Mouse (Mus musculus) urinary bladder, postnatal 25 days (tissue): ENCODE measurements around the gene Castor2.

ENCODE experiments used
- DNase-seq: peaks from one replicate; pipeline ENCODE4 v3.0.0; 2022; ENCODE audit warnings: low spot score

The Castor2 gene

DNA sequence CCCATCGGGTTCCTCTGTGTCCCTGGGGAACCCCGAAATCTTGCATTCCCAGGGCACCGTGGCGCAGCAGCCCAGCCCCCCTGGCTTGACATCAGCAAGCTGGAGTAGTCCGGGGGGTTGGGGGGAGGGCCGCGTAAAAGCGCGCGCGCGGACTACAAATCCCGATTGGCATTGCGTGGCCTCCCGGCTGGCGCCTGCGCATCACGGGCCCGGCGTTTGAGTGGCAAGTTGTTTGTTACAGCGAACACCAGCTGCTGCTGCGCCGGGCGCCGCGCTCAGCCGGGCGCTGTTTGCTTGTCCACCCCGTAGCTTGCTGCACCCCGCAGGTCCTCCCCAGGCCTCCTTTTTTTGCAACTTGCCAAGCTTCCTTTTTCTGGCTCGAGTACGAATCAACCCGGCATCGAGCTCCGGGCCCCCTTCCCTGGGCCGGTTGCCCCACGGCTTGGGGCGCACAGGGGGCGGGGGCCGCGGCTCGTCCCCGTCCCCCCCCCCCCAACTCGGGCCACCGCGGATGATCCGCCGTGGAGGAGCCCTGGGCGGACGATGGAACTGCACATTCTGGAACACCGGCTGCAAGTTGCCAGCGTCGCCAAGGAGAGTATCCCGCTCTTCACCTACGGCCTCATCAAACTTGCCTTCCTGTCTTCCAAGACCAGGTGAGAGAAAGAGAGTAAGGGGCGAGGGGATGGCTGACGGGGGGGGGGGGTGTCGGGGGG lies at the start of gene Castor2:
TSS of gene Castor2 (plus strand) at position 216 of the 716 bp plus-strand sequence.
- peak; percentile 86 for DNase-seq

DNA sequence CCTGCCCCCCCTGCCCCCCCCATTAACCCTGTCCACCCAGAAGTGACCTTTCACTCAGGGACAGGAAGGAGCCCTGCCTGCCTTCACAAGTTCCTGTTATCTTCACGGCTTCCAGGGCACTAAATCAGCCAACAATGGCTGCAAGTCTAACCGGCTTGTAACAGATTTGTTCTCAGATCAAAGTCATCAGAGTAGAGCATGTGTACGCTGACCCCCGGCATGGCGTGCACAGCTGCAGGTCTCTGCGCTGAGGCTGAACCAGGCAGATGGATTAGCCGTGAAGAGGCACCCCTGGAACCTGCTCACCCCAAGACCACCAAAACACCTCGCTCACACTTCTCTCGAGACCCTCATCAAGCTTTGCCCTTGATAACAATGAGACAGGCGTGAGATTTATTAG lies 48.8 kb upstream of the Castor2 start:
- DNase-seq = peak; percentile 9

DNA sequence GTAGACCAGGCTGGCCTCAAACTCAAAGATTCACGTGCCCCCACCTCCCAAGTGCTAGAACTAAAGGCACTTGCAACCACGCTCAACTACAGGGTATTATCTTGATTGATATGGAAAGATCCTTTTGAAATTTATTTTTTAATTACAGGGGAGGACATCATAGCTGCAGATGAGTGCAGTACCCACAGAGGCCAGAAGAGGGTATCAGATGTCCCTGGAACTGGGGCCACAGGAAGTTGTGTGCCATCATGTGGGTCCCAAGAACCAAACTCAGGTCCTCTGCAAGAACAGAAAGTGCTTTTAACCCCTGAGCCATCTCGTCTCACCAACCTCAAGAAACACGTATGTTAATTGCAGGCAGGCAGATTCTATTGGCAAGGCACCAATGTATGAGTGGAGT lies 46.9 kb upstream of the Castor2 start:
- no peak for DNase-seq

DNA sequence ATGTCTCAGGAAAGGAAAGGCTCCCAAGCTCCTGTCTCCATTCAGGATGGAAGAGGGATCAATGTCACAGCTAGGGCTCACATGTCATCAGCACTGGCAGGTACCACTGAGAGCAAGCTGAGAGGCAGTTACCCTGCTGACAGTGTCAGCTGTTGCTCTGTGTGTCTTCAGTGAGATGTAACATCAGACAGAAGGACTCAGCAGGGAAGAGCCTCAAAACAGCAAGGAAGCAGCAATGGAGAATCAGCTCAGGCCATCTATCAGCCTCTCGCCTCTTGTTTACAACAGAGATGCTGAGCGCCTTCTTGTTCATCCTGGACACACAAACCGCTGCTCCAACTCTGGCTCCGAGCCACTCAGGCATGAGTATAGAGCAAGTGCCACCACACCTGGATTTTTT lies 45.0 kb upstream of the Castor2 start:
- DNase-seq = no peak

DNA sequence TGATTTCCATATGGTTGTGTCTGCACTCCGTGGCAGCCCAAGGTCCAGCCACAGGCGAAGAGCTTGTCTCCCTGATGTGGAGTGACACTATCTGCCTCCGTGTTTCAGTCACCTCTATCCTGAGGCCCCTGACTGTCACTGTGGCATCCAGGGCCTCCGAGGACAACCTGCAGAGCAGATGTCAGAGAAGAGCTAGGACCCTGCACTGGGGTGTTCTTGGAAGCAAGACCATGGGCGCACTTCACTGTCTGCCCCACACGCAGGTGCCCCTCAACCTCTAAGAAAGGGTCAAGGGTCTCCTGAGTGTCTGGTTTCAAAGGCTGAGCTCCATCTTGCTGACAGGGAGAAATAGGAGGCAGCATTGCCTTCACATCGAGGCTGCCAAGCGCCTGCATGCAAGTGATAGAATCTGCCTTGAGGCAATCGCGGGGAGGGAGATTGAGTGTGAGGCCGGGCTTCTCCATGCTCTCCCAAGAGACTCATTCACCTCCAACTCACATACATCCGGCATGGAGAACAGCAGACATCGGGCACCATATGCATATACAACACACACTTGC lies 40.6 kb upstream of the Castor2 start:
- no peak for DNase-seq

DNA sequence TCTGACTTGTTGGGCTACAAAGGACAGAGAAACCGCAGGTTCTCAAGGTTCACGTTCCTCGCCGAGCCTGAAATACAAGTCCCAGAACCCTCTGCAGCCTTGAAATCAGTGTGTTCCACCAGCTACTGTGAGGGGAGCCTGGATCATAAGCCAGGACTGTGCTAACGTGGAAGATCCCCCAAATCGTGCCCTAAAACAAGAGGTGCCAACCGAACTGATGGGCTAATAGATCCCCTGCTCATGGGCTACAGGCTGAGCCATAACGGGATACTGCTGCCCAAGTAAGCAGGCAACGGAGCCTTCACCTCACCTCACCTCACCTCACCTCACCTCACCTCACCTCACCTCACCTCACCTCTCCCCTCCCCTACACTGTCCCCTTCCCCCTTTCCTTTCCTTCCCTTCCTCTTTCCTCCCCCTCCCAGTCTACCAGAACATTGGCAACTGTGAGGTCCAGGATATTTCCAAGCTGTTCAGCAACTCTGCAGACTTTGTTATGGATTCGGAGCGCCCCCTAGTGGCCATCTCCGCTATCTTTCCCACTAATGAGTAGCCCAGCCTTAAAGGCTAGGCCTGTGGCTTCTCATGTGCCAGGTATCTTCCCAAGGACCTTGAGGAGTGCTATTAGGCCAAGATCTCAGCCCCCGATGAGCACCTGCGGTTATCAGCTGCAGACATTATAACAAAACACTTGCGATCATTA lies 36.0 kb upstream of the Castor2 start:
- peak; percentile 91 for DNase-seq

DNA sequence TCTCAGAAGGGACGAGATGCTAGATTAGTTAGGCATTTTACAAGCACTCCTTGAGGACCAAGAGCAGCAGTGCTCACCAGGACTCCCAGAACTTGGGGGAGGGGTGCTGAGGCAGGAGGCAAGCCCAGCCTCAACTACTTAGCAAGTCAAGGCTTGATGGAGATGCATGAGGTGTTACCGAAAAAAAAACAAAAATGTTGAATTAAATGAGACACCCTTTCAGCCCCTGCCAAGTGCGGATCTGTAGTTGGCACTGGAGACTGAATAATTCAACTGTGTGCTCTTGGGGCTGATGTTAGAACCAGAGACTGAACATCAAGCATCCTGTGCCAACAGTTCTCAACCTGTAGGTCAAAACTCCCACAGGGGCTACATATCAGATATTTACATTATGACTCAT lies 33.2 kb upstream of the Castor2 start:
- DNase-seq = no peak

DNA sequence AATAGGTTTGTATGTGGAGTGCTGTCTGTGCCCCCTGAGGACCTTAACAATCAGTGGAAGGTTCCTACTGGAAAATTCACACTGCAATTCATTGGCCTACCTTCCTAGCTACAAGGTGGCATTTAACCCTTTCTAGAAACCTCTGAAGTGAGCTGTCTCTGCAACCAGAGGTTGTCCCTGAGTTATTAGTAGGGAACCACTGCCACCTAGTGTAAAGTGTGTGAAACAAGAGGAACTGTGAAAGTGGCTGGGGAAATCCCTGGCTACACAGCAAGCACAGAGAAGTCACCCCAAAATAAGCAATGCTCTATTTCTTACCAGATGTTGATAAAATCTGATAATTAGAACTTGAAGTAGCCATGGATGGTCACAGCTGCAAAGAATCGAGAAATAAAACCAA lies 31.6 kb upstream of the Castor2 start:
- DNase-seq = no peak

DNA sequence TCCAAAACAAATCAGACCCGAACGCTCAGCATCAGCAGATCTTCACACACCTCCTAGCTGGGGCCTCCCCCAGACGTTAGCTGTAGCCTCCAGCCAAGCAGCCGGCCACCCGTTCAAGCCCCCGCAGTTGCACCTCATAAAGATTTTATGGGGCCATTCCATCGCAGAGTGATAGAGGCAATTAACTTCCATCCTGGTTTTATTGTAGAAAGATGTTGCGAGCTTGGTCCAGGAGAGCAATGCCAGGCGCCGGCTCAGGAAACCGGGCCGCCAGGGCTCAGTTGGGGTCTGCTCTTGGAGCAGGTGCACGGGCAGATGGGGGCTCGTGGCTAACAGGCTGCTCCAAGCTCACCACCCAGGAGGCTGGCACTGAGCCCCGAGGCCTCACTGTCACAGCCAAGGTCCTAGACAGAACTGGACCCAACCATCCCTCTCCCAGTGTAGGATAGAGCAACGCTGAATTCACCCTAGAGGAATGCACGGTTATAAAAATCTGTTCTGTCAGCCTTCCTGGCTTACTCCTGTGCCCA lies 25.9 kb upstream of the Castor2 start:
- no peak for DNase-seq

DNA sequence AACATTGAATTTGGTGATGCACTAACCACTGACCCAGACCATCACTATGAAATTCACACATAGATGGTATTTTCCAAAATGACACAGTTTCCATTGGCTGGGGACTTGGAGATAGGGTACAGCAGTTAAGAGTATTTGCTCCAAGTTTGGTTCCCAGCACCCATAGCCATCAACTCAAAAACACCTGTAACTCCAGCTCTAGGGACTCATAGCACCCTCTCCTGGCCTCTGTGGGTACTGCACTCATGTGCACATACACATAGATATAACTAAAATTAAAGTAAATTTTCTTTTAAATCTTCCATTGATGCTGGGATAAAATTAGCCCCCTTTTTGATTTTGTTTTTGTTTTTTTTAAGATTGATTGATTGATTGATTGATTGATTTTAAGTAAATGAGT lies 25.1 kb upstream of the Castor2 start:
- DNase-seq = no peak

DNA sequence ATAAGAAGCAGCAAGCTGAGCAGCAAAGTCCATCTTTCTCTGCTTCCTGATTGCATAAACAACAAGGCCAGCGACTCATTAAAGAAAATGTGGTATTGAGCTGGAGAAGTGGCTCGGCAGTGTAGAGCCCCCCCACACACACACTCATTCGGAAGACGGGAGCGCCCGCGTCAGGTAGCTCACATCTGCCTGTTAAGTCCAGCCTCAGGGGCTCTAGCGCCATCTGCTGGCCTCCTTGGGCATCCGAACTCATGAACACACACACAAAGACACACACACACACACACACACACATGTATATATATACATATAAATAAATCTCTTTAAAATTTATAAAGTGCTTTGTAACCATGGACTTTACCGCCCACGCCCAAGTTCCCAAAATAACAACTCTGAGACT lies 23.3 kb upstream of the Castor2 start:
- no peak for DNase-seq

DNA sequence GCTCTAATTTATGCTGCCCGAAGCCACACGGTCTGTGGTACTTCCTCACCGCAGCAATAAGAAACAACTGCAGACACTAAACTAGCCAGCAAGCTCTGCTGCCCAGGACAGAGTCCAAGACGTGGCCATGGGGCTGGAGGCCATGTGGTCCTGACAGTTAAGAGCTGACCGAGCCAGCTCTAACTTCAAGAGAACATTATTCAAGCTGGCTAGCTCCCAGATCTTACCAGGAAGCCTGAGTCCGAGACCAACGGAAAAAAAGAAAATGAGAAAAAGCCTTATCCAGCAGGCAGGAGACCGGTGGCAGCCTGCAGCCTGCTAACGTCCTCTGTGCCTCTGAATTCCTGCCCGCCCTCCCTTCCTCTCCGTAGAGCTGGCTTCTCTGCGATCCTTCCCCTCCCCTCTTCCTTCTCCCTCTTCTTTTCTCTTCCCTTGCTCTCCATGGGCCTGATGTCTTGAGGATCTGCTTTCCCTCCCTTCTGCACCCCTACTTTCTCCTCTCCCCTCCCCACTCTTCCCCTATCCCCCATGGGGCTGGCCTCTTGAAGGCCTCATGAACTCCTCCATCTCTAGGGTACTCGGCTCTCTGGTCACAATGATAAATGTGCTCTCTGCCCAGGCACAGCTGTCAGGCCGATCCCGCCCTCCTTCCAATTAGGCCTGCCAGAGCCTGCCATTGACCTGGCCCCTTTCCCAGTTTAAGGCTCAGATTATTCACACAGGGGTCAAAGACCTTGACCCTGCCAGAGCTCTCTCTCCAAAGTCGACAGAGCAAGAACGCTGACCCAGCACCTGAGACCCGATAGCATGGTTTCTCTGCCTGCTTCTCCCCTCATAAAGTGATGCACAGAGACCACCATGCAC lies 18.6 kb upstream of the Castor2 start:
- no peak for DNase-seq

DNA sequence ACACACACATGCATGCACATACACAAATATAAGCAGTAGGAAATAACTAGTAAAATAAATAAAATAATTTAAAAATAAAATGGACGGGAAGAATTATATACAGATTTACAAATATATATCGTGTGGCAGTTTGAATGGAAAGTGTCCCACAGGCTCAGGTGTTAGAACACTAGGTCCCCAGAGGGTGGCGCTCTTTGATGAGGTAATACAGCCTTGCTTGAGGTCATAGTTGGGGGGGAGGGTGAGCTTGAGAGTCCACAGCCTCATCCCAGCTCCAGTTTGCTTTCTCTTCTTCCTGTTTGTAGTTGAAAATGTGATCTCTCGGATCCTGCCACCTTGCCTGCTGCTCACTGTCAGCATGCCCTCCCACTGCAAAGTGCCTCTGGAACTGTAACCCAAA lies 14.3 kb upstream of the Castor2 start:
- no peak for DNase-seq

DNA sequence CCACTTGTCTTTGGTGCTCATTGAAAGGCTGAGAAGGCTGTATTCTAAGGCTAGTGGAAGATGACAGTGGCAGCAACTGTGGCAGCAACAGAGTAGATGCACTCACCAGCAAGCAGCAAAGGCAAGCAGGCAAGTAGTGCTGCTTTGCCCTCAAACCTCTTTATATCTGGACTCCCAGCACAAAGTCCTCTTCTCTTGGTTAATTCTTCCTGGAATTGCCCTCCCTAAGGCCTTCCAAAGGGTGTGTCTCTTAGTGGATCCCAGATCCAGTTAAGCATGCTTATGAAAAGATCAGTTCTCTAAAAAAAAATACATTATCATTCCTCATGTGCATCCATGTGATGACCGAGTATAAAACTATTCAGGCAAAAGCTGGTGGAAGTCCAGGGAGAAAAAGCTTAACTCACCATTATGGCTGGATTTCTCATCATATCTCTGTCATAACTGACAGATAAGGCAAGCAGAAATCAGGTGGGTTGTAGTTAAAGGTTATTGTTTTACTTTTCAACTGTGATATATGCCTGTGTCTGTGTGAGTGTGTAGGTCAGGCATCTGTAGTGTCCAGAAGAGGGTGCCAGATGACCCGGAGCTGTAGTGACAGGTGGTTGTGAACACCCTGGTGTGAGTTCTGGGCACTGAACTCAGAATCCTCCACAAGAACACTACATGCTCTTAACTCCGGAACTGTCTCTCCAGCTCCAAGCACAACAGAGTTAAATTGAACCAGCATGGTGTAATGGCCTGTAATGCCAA lies 13.4 kb upstream of the Castor2 start:
- no peak for DNase-seq

DNA sequence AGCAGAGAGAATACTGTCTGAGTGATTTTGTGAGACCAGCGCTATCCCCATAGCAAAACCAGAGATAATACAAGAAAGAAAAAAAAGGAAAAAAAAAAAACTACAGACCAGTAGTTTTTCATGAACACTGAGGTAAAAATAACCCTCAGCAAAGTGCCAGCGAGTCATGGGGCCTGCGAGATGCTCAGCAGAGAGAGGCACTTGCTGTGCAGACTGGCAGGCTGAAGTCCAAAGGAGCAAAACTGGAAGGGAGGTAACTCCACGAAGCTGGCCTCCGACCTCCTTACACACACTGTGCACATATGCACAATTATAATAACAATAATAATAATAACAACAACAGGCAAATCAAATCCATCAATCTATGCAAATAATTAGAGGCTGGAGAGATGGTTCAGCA lies 12.3 kb upstream of the Castor2 start:
- no peak for DNase-seq

DNA sequence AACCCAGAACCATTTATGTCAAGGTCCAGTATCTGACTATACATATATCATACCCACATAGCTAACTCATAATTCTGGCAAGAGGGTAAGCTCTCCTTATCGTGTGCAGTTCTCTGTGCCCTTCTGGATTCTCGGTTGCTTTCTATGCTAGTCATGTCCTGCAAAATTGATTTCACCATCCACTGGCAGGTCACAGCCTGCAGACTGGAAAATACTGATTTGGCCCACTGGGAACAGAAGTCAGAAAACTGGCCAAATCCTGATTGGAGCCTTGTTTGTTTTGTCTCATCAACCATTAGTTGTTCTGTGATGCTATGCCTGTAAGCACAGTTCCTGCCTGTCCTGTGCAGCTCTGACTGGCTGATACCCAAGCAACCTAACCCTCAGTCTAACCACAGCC lies 3.7 kb upstream of the Castor2 start:
- DNase-seq = no peak

DNA sequence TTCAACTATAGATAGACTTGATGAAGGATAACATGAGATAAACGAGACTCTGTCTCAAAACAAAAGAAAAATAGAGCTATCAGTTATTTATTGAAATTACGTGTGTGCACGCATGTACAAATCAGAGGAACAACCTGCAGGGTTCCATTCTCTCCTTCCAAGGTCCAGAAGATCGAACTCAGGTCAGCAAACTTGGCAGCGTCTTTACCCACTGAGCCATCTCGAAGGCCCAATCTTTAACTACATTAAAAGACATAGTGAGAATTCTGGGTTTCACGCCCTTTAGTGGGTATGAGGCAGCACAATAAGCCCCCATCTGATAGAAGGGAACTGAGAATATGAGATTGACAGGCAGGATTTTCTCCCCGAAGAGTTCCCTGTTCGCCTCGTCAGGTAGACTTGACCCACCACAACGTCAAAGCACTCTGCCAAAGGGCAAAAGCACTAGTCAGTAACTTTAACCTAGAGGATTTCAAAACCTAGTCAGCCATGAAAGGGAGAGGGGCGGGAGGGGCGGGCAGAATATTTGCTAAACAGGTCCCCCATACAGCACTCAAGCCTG lies 1.1 kb upstream of the Castor2 start:
- DNase-seq = no peak

DNA sequence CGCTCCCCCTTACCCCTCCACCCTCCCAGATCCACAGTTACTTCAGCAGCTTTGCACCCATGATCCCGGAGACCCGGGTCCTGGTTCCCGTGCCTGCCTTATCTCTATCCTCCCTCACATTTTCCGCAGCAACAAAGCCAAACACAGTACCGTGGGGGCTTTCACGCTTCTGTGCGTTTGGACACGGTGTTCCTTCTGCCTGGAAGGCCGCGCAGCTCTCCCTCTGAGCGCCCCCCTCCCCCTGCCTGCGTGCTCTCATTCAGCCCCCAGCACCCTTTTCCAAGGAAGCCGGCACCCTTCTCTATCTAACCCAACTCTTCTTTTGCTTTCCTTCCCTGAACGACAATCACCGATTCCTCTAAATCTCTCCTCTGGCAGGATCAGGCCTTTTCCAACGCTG lies 535 bp upstream of the Castor2 start:
- DNase-seq = no peak

DNA sequence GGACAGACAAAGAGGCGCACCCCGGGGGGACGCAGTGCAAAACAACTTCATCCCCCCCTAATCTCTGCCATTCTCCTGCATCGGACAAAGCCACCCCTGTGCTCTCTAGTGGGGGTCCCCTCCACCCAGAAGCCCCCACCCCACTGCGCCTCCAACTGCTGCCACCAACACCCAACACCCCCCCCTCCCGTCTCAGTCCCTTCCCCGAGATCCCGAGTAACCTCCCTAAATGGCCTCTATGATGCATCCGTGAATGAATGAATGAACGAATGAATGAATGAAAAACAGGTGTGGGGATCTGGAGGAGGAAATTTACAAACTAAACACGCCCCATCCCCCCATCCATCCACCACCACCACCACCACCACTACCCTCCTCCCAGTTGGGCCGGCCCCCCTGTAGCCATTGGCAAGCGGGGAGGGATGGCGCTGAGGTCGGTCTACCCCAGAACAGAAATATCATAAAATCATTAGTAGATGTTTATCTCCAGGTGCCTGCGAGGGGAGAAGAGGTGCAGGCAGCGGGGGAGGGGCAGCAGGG lies 791 bp downstream of the Castor2 start:
- no peak for DNase-seq

DNA sequence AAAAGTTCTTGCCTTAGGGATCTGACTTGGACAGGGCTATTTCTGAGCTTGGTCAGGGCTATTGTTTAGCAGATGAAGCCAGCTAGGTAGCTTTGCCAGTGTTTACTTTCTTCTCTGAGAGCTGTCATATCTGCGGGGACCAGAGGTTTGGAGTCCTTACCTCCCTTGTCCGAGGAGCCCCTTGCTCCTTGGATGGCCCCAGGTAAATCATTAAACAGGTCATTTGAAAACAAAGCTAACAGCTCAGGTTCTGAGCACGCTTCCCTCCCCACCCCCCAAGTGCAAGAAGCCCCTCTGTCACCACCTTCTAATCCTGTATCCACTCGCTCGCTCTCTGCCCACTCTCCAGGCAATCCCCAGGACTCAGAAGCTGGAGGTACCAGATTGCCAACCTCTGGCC lies 1.8 kb downstream of the Castor2 start:
- no peak for DNase-seq

DNA sequence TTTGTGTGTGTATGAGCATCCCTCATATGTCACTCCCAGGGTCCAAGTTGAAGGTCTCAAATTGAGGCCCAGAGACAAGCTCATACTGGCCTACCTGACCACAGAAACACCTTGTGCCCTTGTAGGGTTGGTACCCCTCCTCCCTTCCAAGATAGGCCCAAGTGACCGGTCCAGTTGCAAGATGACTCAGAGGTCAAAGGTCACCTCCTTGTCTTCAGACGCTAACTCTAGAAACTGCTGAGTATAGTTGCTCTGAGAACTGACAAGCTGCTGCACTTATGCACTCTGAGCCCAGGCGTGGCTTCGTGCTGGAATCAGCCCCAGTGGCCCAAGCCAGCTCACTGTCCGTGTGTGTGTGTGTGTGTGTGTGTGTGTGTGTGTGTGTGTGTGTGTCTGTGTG lies 2.4 kb downstream of the Castor2 start:
- DNase-seq = peak; percentile 36
